Mouse (Mus musculus): ENCODE measurements at regions not wholly inside any gene's neighbourhood (a gene's known extent, or its start where the extent isn't known, plus 50 kb on each side); places are given as distances from the start of the nearest gene placed in this dataset.

GRCm38 (mm10) chr2:46883216-46883615, 1766.0 kb upstream of the Zeb2 start:
- Histone ChIP-seq H3K4me2 (ENCODE audit: low read depth) (no peak overlapping the region), H3K4me3 (no peak overlapping the region), H3K36me3 (ENCODE audit: control insufficient read depth, insufficient read depth) (no peaks in the 10 kb centered on the region), H3K79me2 (ENCODE audit: control insufficient read depth, insufficient read depth) (no peaks in the 10 kb centered on the region), H3K27me3 (ENCODE audit: control insufficient read depth, insufficient read depth, insufficient read length) (no peaks in the 10 kb centered on the region), H3ac (ENCODE audit: control insufficient read depth, insufficient read length) (no peak overlapping the region)
- TF ChIP-seq MAX (IDR thresholded peaks at IDR 0.05; ENCODE audit: low read depth) = no peak
- TF ChIP-seq E2F4 (IDR thresholded peaks at IDR 0.05; ENCODE audit: insufficient read depth) = no peak
- TF ChIP-seq REST (IDR thresholded peaks at IDR 0.05; ENCODE audit: insufficient read depth, insufficient read length) = no peak
- TF ChIP-seq POLR2AphosphoS2 (IDR thresholded peaks at IDR 0.05; ENCODE audit: insufficient read length, low read depth) = no peak
- no peak for TF ChIP-seq TCF12 (IDR thresholded peaks at IDR 0.05; ENCODE audit: insufficient read depth, poor library complexity, severe bottlenecking)
- TF ChIP-seq SRF (IDR thresholded peaks at IDR 0.05; ENCODE audit: control insufficient read depth, insufficient read length, low read depth) = no peak
- no peak for TF ChIP-seq POLR2A (IDR thresholded peaks at IDR 0.05; ENCODE audit: insufficient read length, low read depth)
- TF ChIP-seq USF1 (IDR thresholded peaks at IDR 0.05; ENCODE audit: low read depth) = no peak
- TF ChIP-seq MYOD1 (IDR thresholded peaks at IDR 0.05; ENCODE audit: control insufficient read depth in 1 of 3, insufficient read length in 2 of 3, low read depth in 2 of 3) = no peak

GRCm38 (mm10) chr2:46870772-46871171, 1753.6 kb upstream of the Zeb2 start:
- no peaks in the 10 kb centered on the region for H3K27me3 ChIP-seq (ENCODE audit: control insufficient read depth, insufficient read depth, insufficient read length)
- H3K36me3 ChIP-seq (ENCODE audit: control insufficient read depth, insufficient read depth) = no peaks in the 10 kb centered on the region
- TF ChIP-seq CEBPB (IDR thresholded peaks at IDR 0.05; ENCODE audit: insufficient read depth, poor library complexity, severe bottlenecking) (no peak), MAX (IDR thresholded peaks at IDR 0.05; ENCODE audit: low read depth) (no peak), REST (IDR thresholded peaks at IDR 0.05; ENCODE audit: insufficient read depth, insufficient read length) (no peak), MYOG (IDR thresholded peaks at IDR 0.05; ENCODE audit: control insufficient read depth in 1 of 3, insufficient read depth in 1 of 3, insufficient read length in 2 of 3, low read depth in 2 of 3) (no peak), TCF3 (IDR thresholded peaks at IDR 0.05; ENCODE audit: insufficient read length, low read depth) (no peak), USF1 (IDR thresholded peaks at IDR 0.05; ENCODE audit: low read depth) (no peak), TCF12 (IDR thresholded peaks at IDR 0.05; ENCODE audit: insufficient read depth, poor library complexity, severe bottlenecking) (no peak), POLR2AphosphoS2 (IDR thresholded peaks at IDR 0.05; ENCODE audit: insufficient read length, low read depth) (no peak), SRF (IDR thresholded peaks at IDR 0.05; ENCODE audit: control insufficient read depth, insufficient read length, low read depth) (no peak), E2F4 (IDR thresholded peaks at IDR 0.05; ENCODE audit: insufficient read depth) (no peak), POLR2A (IDR thresholded peaks at IDR 0.05; ENCODE audit: insufficient read length, low read depth) (no peak)
- H3K79me2 ChIP-seq (ENCODE audit: control insufficient read depth, insufficient read depth) = no peaks in the 10 kb centered on the region
- H3K4me3 ChIP-seq = no peak overlapping the region
- H3K4me2 ChIP-seq (ENCODE audit: low read depth) = no peak overlapping the region
- H3ac ChIP-seq (ENCODE audit: control insufficient read depth, insufficient read length) = no peak overlapping the region

All from myocyte (in vitro differentiated cells).